In the genomic region with DNA sequence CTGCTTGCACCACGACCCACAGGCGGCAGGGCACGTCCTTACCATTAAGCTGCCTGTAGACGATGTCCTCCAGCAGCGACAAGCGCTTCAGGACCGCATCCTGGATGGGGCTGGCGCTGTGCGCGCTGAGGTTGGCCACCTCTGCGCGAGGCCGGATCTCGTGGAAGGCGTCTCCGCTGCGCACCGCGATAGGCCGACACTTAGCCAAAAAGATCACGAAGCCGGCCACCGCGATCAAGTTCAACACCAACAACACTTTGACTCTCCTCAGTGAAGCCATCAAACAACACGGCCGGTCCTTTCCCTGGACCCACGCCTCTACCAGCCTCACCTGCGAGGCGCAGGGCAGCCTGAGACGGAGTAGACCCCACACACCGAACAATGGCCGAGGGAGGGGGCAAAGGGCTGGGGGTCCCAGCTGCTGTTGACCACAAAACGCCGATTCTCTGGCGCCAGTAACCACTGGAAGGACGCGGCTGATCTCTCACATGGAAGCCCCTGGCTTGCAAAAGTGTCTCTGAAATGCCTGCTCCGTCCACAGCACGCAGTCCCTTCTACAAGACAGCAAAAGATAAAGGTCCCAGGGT, we compare ENCODE assay signal across 8 mouse cellular contexts. TPM values are rescaled to one million over a fixed set of nuclear protein-coding genes. Genes with fewer than 3 reads are reported as not detected.
DNase-seq lines count a peak whose midpoint lies in the region; ATAC-seq and TF ChIP-seq lines count a peak whose summit lies in the region.

No protein-coding gene starts in this region.

- no peak for TF ChIP-seq EP300 in liver, postnatal 0 days (IDR thresholded peaks at IDR 0.05; ENCODE audit: low read depth)

- H3K4me1 ChIP-seq in liver, embryonic 11.5 days (replicated peaks; ENCODE audit: control insufficient read depth, insufficient read depth, low read length) = no peaks in the 10 kb centered on the region
- no peaks in the 10 kb centered on the region for H3K4me1 ChIP-seq in liver, postnatal 0 days (ENCODE audit: insufficient read depth)
- peaks cover 11% of the 10 kb centered on the region for H3K4me1 ChIP-seq in forebrain, embryonic 12.5 days
- H3K4me1 ChIP-seq in hindbrain, embryonic 13.5 days (replicated peaks) = peaks cover 32% of the 10 kb centered on the region
- H3K4me1 ChIP-seq in midbrain, embryonic 13.5 days (replicated peaks) = peaks cover 19% of the 10 kb centered on the region

- peak; percentile 39 for DNase-seq in liver, embryonic 11.5 days (ENCODE audit: low spot score)
- no peak for DNase-seq in liver, postnatal 0 days
- DNase-seq in cerebellum, adult 11-12 months = peak; percentile 38
- DNase-seq in spleen, postnatal 4 days (ENCODE audit: low spot score in 2 of 2) = no peak
- no peak for DNase-seq in MN1 (ENCODE audit: low spot score)

- ATAC-seq in liver, embryonic 11.5 days (replicated peaks; ENCODE audit: low FRiP score) = no peak
- ATAC-seq in liver, postnatal 0 days = no peak
- ATAC-seq in forebrain, embryonic 12.5 days (ENCODE audit: low FRiP score) = no peak
- no peak for ATAC-seq in hindbrain, embryonic 13.5 days (ENCODE audit: low FRiP score)
- ATAC-seq in midbrain, embryonic 13.5 days = no peak

- peak overlapping the region; percentile 51 for H3K4me3 ChIP-seq in liver, embryonic 11.5 days (ENCODE audit: low read depth, low read length)
- no peak overlapping the region for H3K4me3 ChIP-seq in liver, postnatal 0 days (ENCODE audit: low read depth, low read length)
- H3K4me3 ChIP-seq in forebrain, embryonic 12.5 days (replicated peaks) = peak overlapping the region; percentile 60
- H3K4me3 ChIP-seq in hindbrain, embryonic 13.5 days = peak overlapping the region; percentile 74
- H3K4me3 ChIP-seq in midbrain, embryonic 13.5 days (replicated peaks) = peak overlapping the region; percentile 75

- peaks cover 31% of the 10 kb centered on the region for H3K27me3 ChIP-seq in liver, embryonic 11.5 days (replicated peaks; ENCODE audit: control insufficient read depth, insufficient read depth, low read length)
- H3K27me3 ChIP-seq in liver, postnatal 0 days (ENCODE audit: insufficient read depth, low read length) = peaks cover 29% of the 10 kb centered on the region
- peaks cover 35% of the 10 kb centered on the region for H3K27me3 ChIP-seq in forebrain, embryonic 12.5 days
- H3K27me3 ChIP-seq in hindbrain, embryonic 13.5 days = peaks cover 22% of the 10 kb centered on the region
- H3K27me3 ChIP-seq in midbrain, embryonic 13.5 days = peaks cover 29% of the 10 kb centered on the region

- no peak overlapping the region for H3K9ac ChIP-seq in liver, embryonic 11.5 days (ENCODE audit: low read depth, low read length)
- no peak overlapping the region for H3K9ac ChIP-seq in liver, postnatal 0 days (replicated peaks)
- H3K9ac ChIP-seq in forebrain, embryonic 12.5 days = peak overlapping the region; percentile 58
- peak overlapping the region; percentile 84 for H3K9ac ChIP-seq in hindbrain, embryonic 13.5 days
- peak overlapping the region; percentile 77 for H3K9ac ChIP-seq in midbrain, embryonic 13.5 days (replicated peaks)

- H3K36me3 ChIP-seq in liver, embryonic 11.5 days (ENCODE audit: control insufficient read depth, insufficient read depth, low read length) = no peaks in the 10 kb centered on the region
- H3K36me3 ChIP-seq in liver, postnatal 0 days (replicated peaks; ENCODE audit: insufficient read depth, low read length) = no peaks in the 10 kb centered on the region
- no peaks in the 10 kb centered on the region for H3K36me3 ChIP-seq in forebrain, embryonic 12.5 days (replicated peaks)
- H3K36me3 ChIP-seq in hindbrain, embryonic 13.5 days = no peaks in the 10 kb centered on the region
- H3K36me3 ChIP-seq in midbrain, embryonic 13.5 days = no peaks in the 10 kb centered on the region

- H3K9me3 ChIP-seq in liver, embryonic 11.5 days (ENCODE audit: control insufficient read depth, low read length) = no peaks in the 10 kb centered on the region
- H3K9me3 ChIP-seq in liver, postnatal 0 days (ENCODE audit: low read length) = no peaks in the 10 kb centered on the region
- H3K9me3 ChIP-seq in forebrain, embryonic 12.5 days = no peaks in the 10 kb centered on the region
- H3K9me3 ChIP-seq in hindbrain, embryonic 13.5 days = no peaks in the 10 kb centered on the region
- no peaks in the 10 kb centered on the region for H3K9me3 ChIP-seq in midbrain, embryonic 13.5 days

- H3K27ac ChIP-seq in liver, embryonic 11.5 days (ENCODE audit: low read depth, low read length) = no peak overlapping the region
- no peak overlapping the region for H3K27ac ChIP-seq in liver, postnatal 0 days (ENCODE audit: low read depth)
- H3K27ac ChIP-seq in forebrain, embryonic 12.5 days = no peak overlapping the region
- peak overlapping the region; percentile 92 for H3K27ac ChIP-seq in hindbrain, embryonic 13.5 days
- H3K27ac ChIP-seq in midbrain, embryonic 13.5 days = no peak overlapping the region

- peak overlapping the region; percentile 58 for H3K4me2 ChIP-seq in liver, embryonic 11.5 days
- no peak overlapping the region for H3K4me2 ChIP-seq in liver, postnatal 0 days (ENCODE audit: low read depth, low read length)
- H3K4me2 ChIP-seq in forebrain, embryonic 12.5 days = peak overlapping the region; percentile 94
- H3K4me2 ChIP-seq in hindbrain, embryonic 13.5 days = peak overlapping the region; percentile 91
- peak overlapping the region; percentile 89 for H3K4me2 ChIP-seq in midbrain, embryonic 13.5 days (replicated peaks)

- TF ChIP-seq CTCF in liver, postnatal 0 days (IDR thresholded peaks at IDR 0.05; ENCODE audit: low read depth) = no peak

- WGBS in liver, embryonic 11.5 days = 2% methylated on average over 39 of the region's 39 CpGs
- WGBS in liver, postnatal 0 days (ENCODE audit: insufficient replicate concordance) = 3% methylated on average over 39 of the region's 39 CpGs
- WGBS in forebrain, embryonic 12.5 days = 1% methylated on average over 39 of the region's 39 CpGs
- WGBS in hindbrain, embryonic 13.5 days = under 1% methylated on average over 39 of the region's 39 CpGs
- under 1% methylated on average over 39 of the region's 39 CpGs for WGBS in midbrain, embryonic 13.5 days

RNA-seq across cellular contexts. Expression of a gene that starts 1.9 kb away (rescaled TPM):
- 0.17 and 0.34 TPM in 2 replicates for polyA plus RNA-seq in liver, embryonic 11.5 days (2014; fragmentation: Nextera tagmentation; extraction: Ambion mirVana)
- not detected in 2 replicates for polyA plus RNA-seq in liver, postnatal 0 days (2015; fragmentation: Nextera tagmentation; extraction: Ambion mirVana)
- 2.6 and 3.5 TPM in 2 replicates for polyA plus RNA-seq in forebrain, embryonic 12.5 days (2016; fragmentation: Nextera tagmentation; extraction: Ambion mirVana)
- polyA plus RNA-seq in hindbrain, embryonic 13.5 days (2015; fragmentation: Nextera tagmentation; extraction: Ambion mirVana) = 7.9 and 9.6 TPM in 2 replicates
- polyA plus RNA-seq in midbrain, embryonic 13.5 days (2015; fragmentation: Nextera tagmentation; extraction: Ambion mirVana) = 4.0 and 5.1 TPM in 2 replicates

Comparison
In these comparisons a context has a peak if more than half of its experiments do, and no peak if none do; other contexts are left out.
1. DNase-seq: peak in liver, embryonic 11.5 days (single experiment) and cerebellum, adult 11-12 months (single experiment); none in liver, postnatal 0 days (single experiment), spleen, postnatal 4 days (0 of 2) and MN1 (single experiment).
2. H3K9ac ChIP-seq: peak in forebrain, embryonic 12.5 days (single experiment), hindbrain, embryonic 13.5 days (single experiment) and midbrain, embryonic 13.5 days (single experiment); none in liver, embryonic 11.5 days (single experiment) and liver, postnatal 0 days (single experiment).